Mouse (Mus musculus): ENCODE results near the gene St14.

DNA sequence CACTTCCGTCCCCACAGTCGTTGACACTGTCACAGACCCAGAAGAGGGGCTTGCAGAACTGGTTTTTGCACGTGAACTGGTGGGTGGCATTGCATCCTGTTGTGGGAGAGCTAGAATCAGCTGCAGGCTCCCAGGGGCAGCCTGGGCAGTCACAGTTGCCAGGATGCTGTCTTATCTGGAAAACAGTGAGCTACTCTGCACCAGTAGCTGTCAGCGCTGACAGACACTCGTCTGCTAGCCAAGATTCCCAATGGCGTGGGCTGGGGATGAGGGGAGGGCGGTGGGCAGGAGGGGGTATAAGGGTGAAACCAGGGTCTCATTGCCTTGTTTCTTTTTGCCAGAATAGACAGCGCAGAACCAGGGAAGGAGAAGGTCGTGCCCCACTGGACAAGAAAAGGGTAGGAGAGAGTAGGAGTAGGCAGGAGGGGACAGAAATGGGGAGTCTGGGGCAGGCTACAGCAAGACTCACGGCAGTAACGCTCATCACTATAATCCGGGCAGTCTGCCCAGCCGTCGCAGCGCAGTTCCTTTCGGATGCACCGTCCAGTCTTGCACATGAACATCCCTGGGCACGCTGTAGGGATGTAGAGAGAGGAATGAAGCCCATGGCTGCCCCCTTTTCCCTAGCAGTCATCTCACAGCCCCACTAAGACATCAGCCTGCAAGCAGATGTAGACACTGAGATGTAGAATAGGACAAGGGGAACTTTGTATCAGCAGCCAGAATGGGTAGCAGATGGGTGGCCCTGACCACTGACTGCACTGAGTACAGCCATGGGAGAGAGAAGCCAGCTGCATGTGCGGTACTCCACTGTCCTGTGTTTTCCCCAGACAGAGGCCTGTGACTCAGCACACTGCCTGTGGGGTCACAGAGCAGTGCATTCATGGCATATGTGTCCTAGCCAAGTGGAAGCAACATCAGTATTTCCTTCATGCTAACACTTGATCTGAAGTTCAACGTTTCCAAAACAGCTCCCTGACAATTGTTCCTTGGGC lies 34.3 kb downstream of the St14 start:
- TF ChIP-seq POLR2A (IDR thresholded peaks at IDR 0.05; ENCODE audit: low read depth, low read length) = no peak
- TF ChIP-seq CTCF (IDR thresholded peaks at IDR 0.05; ENCODE audit: extremely low read depth, insufficient read depth, insufficient read length, insufficient replicate concordance) = no peak
